Mouse (Mus musculus): Measurements from ENCODE around the gene Traf3ip3. TPM values are rescaled to one million over a fixed set of nuclear protein-coding genes. Genes with fewer than 3 reads are reported as not detected.

The Traf3ip3 gene
- total and polyA plus RNA-seq, 3 experiments, result 13.4 to 48.7 (median 14.1) TPM

- H3K4me3 ChIP-seq (ENCODE audit: low read depth, low read length), result no peak overlapping the region
- TF ChIP-seq GATA1 (IDR thresholded peaks at IDR 0.05; ENCODE audit: borderline replicate concordance, low read length) (no peak), GATA2 (IDR thresholded peaks at IDR 0.05; ENCODE audit: borderline replicate concordance, low read depth, low read length) (no peak), CTCF (IDR thresholded peaks at IDR 0.05; ENCODE audit: low read depth, low read length) (no peak), POLR2AphosphoS5 (IDR thresholded peaks at IDR 0.05; ENCODE audit: insufficient replicate concordance, low read depth, low read length) (no peak), TAL1 (conservative IDR thresholded peaks at IDR 0.05; ENCODE audit: low read depth, low read length) (no peak)
- ATAC-seq (ENCODE audit: extremely low read depth, insufficient number of reproducible peaks, low FRiP score, poor library complexity, severe bottlenecking), result no peak
- H3K9me3 ChIP-seq (replicated peaks), result no peaks in the 10 kb centered on the region
- H3K27me3 ChIP-seq (ENCODE audit: insufficient read depth, low read length), result 0 out of 2 replicates have a peak, but pooled peaks cover 4% of the 10 kb centered on the region
- no peak for DNase-seq (ENCODE audit: low spot score)
- 0 out of 2 replicates have a peak, but pooled peaks cover 5% of the 10 kb centered on the region for H3K4me1 ChIP-seq (ENCODE audit: insufficient read depth, low read depth, low read length)
- no peaks in the 10 kb centered on the region for H3K36me3 ChIP-seq (replicated peaks)
Observed at GRCm38 (mm10) chr1:193230531-193230930, 29.0 kb upstream of the Traf3ip3 start.

GRCm38 (mm10) chr1:193229570-193229969 lies 28.1 kb upstream of the Traf3ip3 start:
- H3K4me1 ChIP-seq (ENCODE audit: insufficient read depth, low read depth, low read length), result 0 out of 2 replicates have a peak, but pooled peaks cover 5% of the 10 kb centered on the region
- H3K9me3 ChIP-seq (replicated peaks), result no peaks in the 10 kb centered on the region
- no peak for TF ChIP-seq TAL1 (conservative IDR thresholded peaks at IDR 0.05; ENCODE audit: low read depth, low read length)
- TF ChIP-seq GATA2 (IDR thresholded peaks at IDR 0.05; ENCODE audit: borderline replicate concordance, low read depth, low read length), result no peak
- TF ChIP-seq GATA1 (IDR thresholded peaks at IDR 0.05; ENCODE audit: borderline replicate concordance, low read length), result no peak
- TF ChIP-seq POLR2AphosphoS5 (IDR thresholded peaks at IDR 0.05; ENCODE audit: insufficient replicate concordance, low read depth, low read length), result no peak
- no peak for TF ChIP-seq CTCF (IDR thresholded peaks at IDR 0.05; ENCODE audit: low read depth, low read length)
- ATAC-seq (ENCODE audit: extremely low read depth, insufficient number of reproducible peaks, low FRiP score, poor library complexity, severe bottlenecking), result no peak
- H3K27me3 ChIP-seq (ENCODE audit: insufficient read depth, low read length), result 0 out of 2 replicates have a peak, but pooled peaks cover 4% of the 10 kb centered on the region
- no peak overlapping the region for H3K4me3 ChIP-seq (ENCODE audit: low read depth, low read length)
- no peaks in the 10 kb centered on the region for H3K36me3 ChIP-seq (replicated peaks)
- DNase-seq (ENCODE audit: low spot score), result no peak

- DNase-seq (ENCODE audit: low spot score) (no peak), ATAC-seq (ENCODE audit: extremely low read depth, insufficient number of reproducible peaks, low FRiP score, poor library complexity, severe bottlenecking) (no peak)
- Histone ChIP-seq H3K27me3 (ENCODE audit: insufficient read depth, low read length) (0 out of 2 replicates have a peak, but pooled peaks cover 6% of the 10 kb centered on the region), H3K4me1 (ENCODE audit: insufficient read depth, low read depth, low read length) (0 out of 2 replicates have a peak, but pooled peaks cover 5% of the 10 kb centered on the region), H3K9me3 (replicated peaks) (no peaks in the 10 kb centered on the region), H3K4me3 (ENCODE audit: low read depth, low read length) (no peak overlapping the region), H3K36me3 (replicated peaks) (no peaks in the 10 kb centered on the region)
- TF ChIP-seq CTCF (IDR thresholded peaks at IDR 0.05; ENCODE audit: low read depth, low read length) (no peak), GATA1 (IDR thresholded peaks at IDR 0.05; ENCODE audit: borderline replicate concordance, low read length) (no peak), TAL1 (conservative IDR thresholded peaks at IDR 0.05; ENCODE audit: low read depth, low read length) (no peak), GATA2 (IDR thresholded peaks at IDR 0.05; ENCODE audit: borderline replicate concordance, low read depth, low read length) (no peak), POLR2AphosphoS5 (IDR thresholded peaks at IDR 0.05; ENCODE audit: insufficient replicate concordance, low read depth, low read length) (no peak)
Observed at GRCm38 (mm10) chr1:193227537-193227936, 26.0 kb upstream of the Traf3ip3 start.

GRCm38 (mm10) chr1:193226724-193227522 lies 25.4 kb upstream of the Traf3ip3 start:
- ATAC-seq (ENCODE audit: extremely low read depth, insufficient number of reproducible peaks, low FRiP score, poor library complexity, severe bottlenecking), result no peak
- H3K4me1 ChIP-seq (ENCODE audit: insufficient read depth, low read depth, low read length), result 0 out of 2 replicates have a peak, but pooled peaks cover 5% of the 10 kb centered on the region
- H3K9me3 ChIP-seq (replicated peaks), result no peaks in the 10 kb centered on the region

GRCm38 (mm10) chr1:193226114-193226513 lies 24.6 kb upstream of the Traf3ip3 start:
- Histone ChIP-seq H3K36me3 (replicated peaks) (no peaks in the 10 kb centered on the region), H3K4me1 (ENCODE audit: insufficient read depth, low read depth, low read length) (0 out of 2 replicates have a peak, but pooled peaks cover 3% of the 10 kb centered on the region), H3K9me3 (replicated peaks) (no peaks in the 10 kb centered on the region), H3K27me3 (ENCODE audit: insufficient read depth, low read length) (0 out of 2 replicates have a peak, but pooled peaks cover 2% of the 10 kb centered on the region), H3K4me3 (ENCODE audit: low read depth, low read length) (no peak overlapping the region)
- no peak for ATAC-seq (ENCODE audit: extremely low read depth, insufficient number of reproducible peaks, low FRiP score, poor library complexity, severe bottlenecking)
- TF ChIP-seq CTCF (IDR thresholded peaks at IDR 0.05; ENCODE audit: low read depth, low read length) (no peak), GATA2 (IDR thresholded peaks at IDR 0.05; ENCODE audit: borderline replicate concordance, low read depth, low read length) (no peak), TAL1 (conservative IDR thresholded peaks at IDR 0.05; ENCODE audit: low read depth, low read length) (no peak), GATA1 (IDR thresholded peaks at IDR 0.05; ENCODE audit: borderline replicate concordance, low read length) (no peak), POLR2AphosphoS5 (IDR thresholded peaks at IDR 0.05; ENCODE audit: insufficient replicate concordance, low read depth, low read length) (no peak)
- DNase-seq (ENCODE audit: low spot score), result no peak

More at GRCm38 (mm10) chr1:193226724-193227522, 25.4 kb upstream of the Traf3ip3 start:
- DNase-seq (ENCODE audit: low spot score), result no peak
- Histone ChIP-seq H3K4me3 (ENCODE audit: low read depth, low read length) (no peak overlapping the region), H3K36me3 (replicated peaks) (no peaks in the 10 kb centered on the region), H3K27me3 (ENCODE audit: insufficient read depth, low read length) (0 out of 2 replicates have a peak, but pooled peaks cover 6% of the 10 kb centered on the region)
- no peak for TF ChIP-seq CTCF (IDR thresholded peaks at IDR 0.05; ENCODE audit: low read depth, low read length)
- TF ChIP-seq TAL1 (conservative IDR thresholded peaks at IDR 0.05; ENCODE audit: low read depth, low read length), result no peak
- no peak for TF ChIP-seq GATA2 (IDR thresholded peaks at IDR 0.05; ENCODE audit: borderline replicate concordance, low read depth, low read length)
- no peak for TF ChIP-seq GATA1 (IDR thresholded peaks at IDR 0.05; ENCODE audit: borderline replicate concordance, low read length)
- TF ChIP-seq POLR2AphosphoS5 (IDR thresholded peaks at IDR 0.05; ENCODE audit: insufficient replicate concordance, low read depth, low read length), result no peak

- TF ChIP-seq CTCF (IDR thresholded peaks at IDR 0.05; ENCODE audit: low read depth, low read length) (no peak), POLR2AphosphoS5 (IDR thresholded peaks at IDR 0.05; ENCODE audit: insufficient replicate concordance, low read depth, low read length) (no peak), GATA2 (IDR thresholded peaks at IDR 0.05; ENCODE audit: borderline replicate concordance, low read depth, low read length) (no peak), TAL1 (conservative IDR thresholded peaks at IDR 0.05; ENCODE audit: low read depth, low read length) (no peak), GATA1 (IDR thresholded peaks at IDR 0.05; ENCODE audit: borderline replicate concordance, low read length) (no peak)
- ATAC-seq (ENCODE audit: extremely low read depth, insufficient number of reproducible peaks, low FRiP score, poor library complexity, severe bottlenecking) (no peak), DNase-seq (ENCODE audit: low spot score) (no peak)
- 0 out of 2 replicates have a peak, but pooled peaks cover 2% of the 10 kb centered on the region for H3K27me3 ChIP-seq (ENCODE audit: insufficient read depth, low read length)
- no peaks in the 10 kb centered on the region for H3K4me1 ChIP-seq (ENCODE audit: insufficient read depth, low read depth, low read length)
- H3K36me3 ChIP-seq (replicated peaks), result no peaks in the 10 kb centered on the region
- no peaks in the 10 kb centered on the region for H3K9me3 ChIP-seq (replicated peaks)
- H3K4me3 ChIP-seq (ENCODE audit: low read depth, low read length), result no peak overlapping the region
Observed at GRCm38 (mm10) chr1:193225531-193225930, 24.0 kb upstream of the Traf3ip3 start.

Data from G1E (cell line).